Mouse (Mus musculus): Measurements from ENCODE around the gene Fxyd1.

GRCm38 (mm10) chr7:31099612-31099982 is 42.6 kb upstream of the Fxyd1 start:
- TF ChIP-seq POU5F1 (IDR thresholded peaks at IDR 0.05; ENCODE audit: borderline replicate concordance, low read length), result no peak
- peak; percentile 53 for TF ChIP-seq CTCF (conservative IDR thresholded peaks at IDR 0.05; ENCODE audit: low read length)
- no peak for TF ChIP-seq NANOG (IDR thresholded peaks at IDR 0.05; ENCODE audit: borderline replicate concordance, low read length)
